Mouse (Mus musculus): ENCODE measurements around the gene Aldh3a2. TPM values are rescaled to one million over a fixed set of nuclear protein-coding genes. Genes with fewer than 3 reads are reported as not detected.
A peak's percentile ranks its signal among the peaks of the same experiment; 100 is the strongest.
"Not testable (repeated sequence)": the region's sequence is repeated elsewhere in the genome, so short reads cannot be mapped to it uniquely, and the experiment has no call there.

Aldh3a2 gene
- total and polyA plus RNA-seq, 3 experiments: 11.0 to 15.0 TPM; not detected in 1

GRCm38 (mm10) chr11:61193392-61193791 is 73.9 kb downstream of the Aldh3a2 start (continued):
- TF ChIP-seq MAFK (IDR thresholded peaks at IDR 0.05; ENCODE audit: borderline replicate concordance, low read depth, low read length): no peak
- TF ChIP-seq NELFE (IDR thresholded peaks at IDR 0.05; ENCODE audit: low read depth, low read length): no peak
- peak; percentile 57; the same call in 1 of the 2 replicates for TF ChIP-seq BHLHE40 (IDR thresholded peaks at IDR 0.05; ENCODE audit: borderline replicate concordance, low read depth, low read length)
- TF ChIP-seq POLR2AphosphoS5 (IDR thresholded peaks at IDR 0.05; ENCODE audit: borderline replicate concordance, low read depth, low read length): no peak
- TF ChIP-seq CHD2 (IDR thresholded peaks at IDR 0.05; ENCODE audit: low read length): no peak
- TF ChIP-seq ZKSCAN1 (IDR thresholded peaks at IDR 0.05; ENCODE audit: low read depth, low read length): no peak
- TF ChIP-seq MYB (IDR thresholded peaks at IDR 0.05; ENCODE audit: low read depth, low read length): no peak
- TF ChIP-seq RAD21 (IDR thresholded peaks at IDR 0.05; ENCODE audit: low read depth, low read length): peak; percentile 98
- no peak for TF ChIP-seq NRF1 (IDR thresholded peaks at IDR 0.05; ENCODE audit: insufficient read depth, low read depth, low read length, poor library complexity, severe bottlenecking)
- no peak for TF ChIP-seq MYC (IDR thresholded peaks at IDR 0.05; ENCODE audit: low read depth, low read length)
- no peak for TF ChIP-seq EP300 (IDR thresholded peaks at IDR 0.05; ENCODE audit: low read depth in 1 of 2, low read length in 2 of 2)
- TF ChIP-seq ETS1 (IDR thresholded peaks at IDR 0.05; ENCODE audit: low read depth, low read length): no peak
- TF ChIP-seq GATA1 (IDR thresholded peaks at IDR 0.05; ENCODE audit: low read depth, low read length): no peak
- no peak for TF ChIP-seq USF1 (IDR thresholded peaks at IDR 0.05; ENCODE audit: low read depth, low read length)
- no peak for TF ChIP-seq ZNF384 (IDR thresholded peaks at IDR 0.05; ENCODE audit: low read depth, low read length)
- TF ChIP-seq KAT2A (conservative IDR thresholded peaks at IDR 0.05; ENCODE audit: low read depth, low read length): no peak

GRCm38 (mm10) chr11:61192779-61193178 is 74.5 kb downstream of the Aldh3a2 start:
- peak overlapping the region; percentile 72 for H3K27ac ChIP-seq (ENCODE audit: control insufficient read depth, low read depth, low read length)
- peak; percentile 65 for DNase-seq (ENCODE audit: low read depth, low spot score)
- no peak overlapping the region for H3K4me3 ChIP-seq (ENCODE audit: control insufficient read depth in 1 of 2, insufficient read depth in 1 of 2, low read depth in 2 of 2, low read length in 2 of 2)
- TF ChIP-seq ZKSCAN1 (IDR thresholded peaks at IDR 0.05; ENCODE audit: low read depth, low read length) (no peak), MAZ (IDR thresholded peaks at IDR 0.05; ENCODE audit: low read depth, low read length) (peak; percentile 63; the same call in 1 of the 2 replicates)
- H3K9me3 ChIP-seq (replicated peaks; ENCODE audit: insufficient read depth, low read length): no peaks in the 10 kb centered on the region
- peaks cover 0 to 5% of the 10 kb centered on the region in 2 experiments; a peak in 1 of 4 replicates for H3K36me3 ChIP-seq (ENCODE audit: control insufficient read depth in 1 of 2, insufficient read depth in 2 of 2, low read length in 2 of 2)
- peaks cover 0 to 6% of the 10 kb centered on the region in 2 experiments; a peak in 1 of 4 replicates for H3K4me1 ChIP-seq (ENCODE audit: control insufficient read depth in 1 of 2, insufficient read depth in 2 of 2, low read length in 2 of 2)
- H3K79me2 ChIP-seq (ENCODE audit: control insufficient read depth, insufficient read depth, low read length, poor library complexity): no peaks in the 10 kb centered on the region
- peak overlapping the region; percentile 53 for H3K9ac ChIP-seq (ENCODE audit: control insufficient read depth, low read depth, low read length, poor library complexity, severe bottlenecking)
- H3K27me3 ChIP-seq (ENCODE audit: control insufficient read depth in 1 of 2, insufficient read depth in 2 of 2, low read length in 2 of 2): peaks cover 1 to 7% of the 10 kb centered on the region in 2 experiments; a peak in 1 of 4 replicates

GRCm38 (mm10) chr11:61192123-61192522 is 75.1 kb downstream of the Aldh3a2 start:
- H3K27ac ChIP-seq (ENCODE audit: control insufficient read depth, low read depth, low read length): peak overlapping the region; percentile 41; the same call in 1 of the 2 replicates
- not testable (repeated sequence) for H3K4me1 ChIP-seq (ENCODE audit: control insufficient read depth in 1 of 2, insufficient read depth in 2 of 2, low read length in 2 of 2); H3K36me3 ChIP-seq (ENCODE audit: control insufficient read depth in 1 of 2, insufficient read depth in 2 of 2, low read length in 2 of 2); H3K4me3 ChIP-seq (ENCODE audit: control insufficient read depth in 1 of 2, insufficient read depth in 1 of 2, low read depth in 2 of 2, low read length in 2 of 2); H3K9me3 ChIP-seq (replicated peaks; ENCODE audit: insufficient read depth, low read length); H3K79me2 ChIP-seq (ENCODE audit: control insufficient read depth, insufficient read depth, low read length, poor library complexity); H3K9ac ChIP-seq (ENCODE audit: control insufficient read depth, low read depth, low read length, poor library complexity, severe bottlenecking); H3K27me3 ChIP-seq (ENCODE audit: control insufficient read depth in 1 of 2, insufficient read depth in 2 of 2, low read length in 2 of 2)
- TF ChIP-seq NELFE (IDR thresholded peaks at IDR 0.05; ENCODE audit: low read depth, low read length) (peak; percentile 33; the same call in 1 of the 2 replicates), TBP (IDR thresholded peaks at IDR 0.05; ENCODE audit: low read depth, low read length) (peak; percentile 56; the same call in 1 of the 2 replicates)
- peak; percentile 54 for DNase-seq (ENCODE audit: low read depth, low spot score)

Measured in MEL (cell line).